Mouse (Mus musculus) T-helper 1 cell (primary cell): Measurements from ENCODE around the gene Dhx58.
"Not testable (repeated sequence)": the region's sequence is repeated elsewhere in the genome, so short reads cannot be mapped to it uniquely, and the experiment has no call there.

Experiments used
- in situ Hi-C: fragments of 300-600 bp; cut with MboI, MseI; formaldehyde crosslinking; loops from one replicate; pipeline ENCODE4 v1.15.1; 2025; ENCODE audit warnings: high pct_unique_total_duplicates

Dhx58 gene

GRCm38 (mm10) chr11:100702081-100702851, 1.8 kb downstream of the Dhx58 start:
- in situ Hi-C loops, result no loop called here

- in situ Hi-C loops, result no loop called here
Observed at GRCm38 (mm10) chr11:100701301-100701700, 2.8 kb downstream of the Dhx58 start.

DNA sequence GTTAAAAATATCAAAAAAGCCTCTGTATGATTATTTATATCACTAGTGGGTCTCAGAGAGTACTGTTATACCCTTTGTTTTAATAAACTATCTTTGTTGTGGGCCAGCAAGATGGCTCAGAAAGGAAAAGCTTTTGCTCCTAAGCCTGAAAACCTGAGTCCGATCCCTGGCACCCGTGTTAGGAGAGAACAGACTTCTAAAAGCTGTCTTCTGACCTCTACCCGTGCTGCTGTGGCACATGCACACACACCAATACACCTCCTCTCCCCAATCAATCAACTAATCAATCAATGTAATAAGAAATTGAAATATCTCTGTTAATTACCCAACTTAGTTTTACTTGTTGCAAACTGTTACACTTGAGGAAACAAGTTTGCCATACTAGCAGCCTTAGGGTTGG, 3.4 kb downstream of the Dhx58 start:
- in situ Hi-C loops, result no loop called here

DNA sequence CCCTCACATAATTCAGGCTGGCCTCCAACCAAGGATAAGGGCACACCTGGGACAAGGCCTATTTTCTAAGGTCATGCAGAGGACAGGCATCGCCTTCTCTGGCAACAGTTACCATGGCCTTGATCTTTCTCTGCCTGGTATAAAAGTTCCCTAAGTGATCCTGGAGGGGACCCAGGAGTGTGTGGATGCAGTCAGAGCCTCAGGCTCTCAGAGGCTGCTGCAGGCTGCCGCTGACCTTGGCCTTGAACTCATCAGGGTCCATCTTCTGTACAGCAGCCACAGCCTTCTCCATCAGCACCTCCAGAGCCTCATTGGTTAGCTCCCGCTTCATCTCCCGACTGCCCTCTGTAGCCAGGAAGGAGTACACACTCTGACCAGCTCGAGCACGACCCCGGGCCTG, 6.2 kb downstream of the Dhx58 start:
- in situ Hi-C loops, result loop anchor here (5.0 kb wide), 1 partner anchor 131 kb away; no protein-coding TSS in a partner anchor

DNA sequence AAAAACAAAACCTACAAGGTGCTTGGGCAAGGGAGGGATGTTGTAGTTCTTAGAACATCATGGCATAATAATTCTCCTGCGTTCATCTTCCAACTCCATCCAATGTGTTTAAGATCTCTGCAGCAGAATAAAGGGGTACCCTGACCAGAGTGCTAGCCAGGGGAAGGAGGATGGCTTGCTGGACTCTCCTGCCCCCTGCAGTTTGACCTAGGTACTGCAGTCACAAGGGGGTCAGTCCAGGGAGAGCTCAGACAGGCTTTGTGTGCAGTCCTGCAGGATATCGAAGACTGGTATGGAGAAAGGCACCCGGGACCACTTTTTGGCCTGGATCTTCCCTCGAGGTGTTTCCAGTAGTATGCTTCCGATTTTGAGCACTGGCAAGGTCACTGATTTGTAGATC, 9.1 kb downstream of the Dhx58 start:
- in situ Hi-C loops, result loop anchor here (5.0 kb wide), 1 partner anchor 128 kb away; no protein-coding TSS in a partner anchor

DNA sequence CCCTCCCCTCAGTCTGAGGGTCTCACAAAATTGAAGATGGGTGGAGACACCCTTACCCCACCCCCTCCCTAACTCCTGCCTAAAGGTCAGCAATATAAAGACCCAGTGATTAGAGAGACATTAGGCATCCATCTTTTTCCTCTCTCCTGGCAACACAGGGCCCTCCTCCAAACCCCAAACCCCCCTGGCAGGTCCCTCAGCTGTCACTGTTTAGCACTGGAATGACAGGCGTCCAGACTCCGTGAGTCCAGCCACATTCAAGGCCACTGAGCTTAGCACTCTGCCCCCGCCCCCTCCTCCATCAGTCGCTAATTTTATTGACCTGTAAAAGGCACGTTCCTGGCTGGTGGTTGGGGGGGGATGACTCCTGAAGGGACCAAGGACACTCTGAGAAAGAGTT, 10.9 kb downstream of the Dhx58 start:
- in situ Hi-C loops, result no loop called here

DNA sequence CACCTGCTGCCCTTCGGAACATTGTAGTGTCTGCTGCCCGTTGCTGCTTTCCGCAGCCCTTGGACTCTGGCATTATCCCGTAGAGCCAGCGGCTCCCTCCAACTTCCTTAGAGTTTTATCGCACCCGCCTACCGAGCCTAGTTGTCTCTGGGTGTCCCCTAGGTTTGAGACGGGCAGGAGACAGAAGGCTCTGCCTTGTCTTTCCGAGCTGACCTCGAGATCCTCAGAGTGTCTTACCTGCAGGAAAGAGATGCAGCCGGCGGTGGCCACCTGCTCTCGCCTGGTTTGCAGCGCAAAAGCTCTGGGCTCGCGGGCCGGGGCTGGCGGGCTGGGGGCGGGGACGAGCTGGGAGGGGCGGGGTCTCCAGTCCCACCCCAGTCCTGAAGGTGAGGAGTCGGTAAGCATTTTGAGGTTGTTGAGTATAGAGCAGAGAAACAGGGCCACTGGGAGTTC, 11.9 kb downstream of the Dhx58 start, which contains the start of gene Zfp385c:
Gene Zfp385c, minus strand, starts transcription at position 292 of the 453 bp plus-strand sequence.
- in situ Hi-C loops, result no loop called here

- in situ Hi-C loops, result no loop called here
Observed at GRCm38 (mm10) chr11:100690389-100690788, 13.7 kb downstream of the Dhx58 start.

DNA sequence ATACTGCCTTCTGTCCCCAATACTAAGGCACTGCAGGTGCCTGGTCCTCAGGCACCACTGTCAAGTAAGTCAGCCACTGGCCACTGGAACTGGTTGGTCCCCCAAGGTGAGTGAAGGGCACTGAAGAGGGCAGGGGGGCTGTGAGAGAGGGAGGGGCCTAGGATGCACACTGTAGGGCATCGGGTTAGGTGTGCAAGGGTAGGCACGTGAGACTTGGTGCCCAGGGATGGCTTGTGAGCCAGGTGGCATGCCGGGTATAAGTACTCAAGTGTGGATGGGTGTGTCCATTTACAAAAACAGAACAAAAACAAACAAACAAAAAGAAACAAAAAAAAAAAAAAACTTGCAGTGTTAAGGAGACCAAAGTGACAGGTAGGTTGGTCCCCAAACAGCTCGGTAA, 15.6 kb downstream of the Dhx58 start:
- in situ Hi-C loops, result no loop called here

GRCm38 (mm10) chr11:100687265-100687664, 16.8 kb downstream of the Dhx58 start:
- in situ Hi-C loops, result no loop called here

GRCm38 (mm10) chr11:100685371-100685770, 18.7 kb downstream of the Dhx58 start:
- in situ Hi-C loops, result no loop called here

DNA sequence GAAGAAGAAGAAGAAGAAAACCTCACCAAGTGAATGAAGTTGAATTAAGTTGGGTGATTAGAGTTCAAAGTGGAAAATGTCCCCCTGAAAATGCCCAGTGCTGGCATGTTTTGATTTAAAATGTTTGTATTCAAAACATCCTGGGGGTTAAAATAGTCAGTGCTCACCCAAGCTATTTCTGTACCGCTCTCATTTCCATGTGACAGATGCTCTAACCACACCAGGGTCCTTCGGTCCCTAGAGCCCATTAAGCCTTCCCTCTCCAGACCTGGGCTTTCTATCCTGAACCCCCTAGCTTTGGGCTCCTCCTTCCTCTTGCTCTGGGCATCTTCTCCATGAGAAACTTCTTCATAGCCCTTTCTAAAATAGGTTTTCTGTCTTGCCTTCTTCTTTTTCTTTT, 20.0 kb downstream of the Dhx58 start:
- in situ Hi-C loops, result no loop called here

- in situ Hi-C loops, result no loop called here
Observed at GRCm38 (mm10) chr11:100682526-100682925, 21.5 kb downstream of the Dhx58 start.

GRCm38 (mm10) chr11:100681826-100682225, 22.2 kb downstream of the Dhx58 start:
- in situ Hi-C loops, result no loop called here

GRCm38 (mm10) chr11:100677810-100678209, 26.3 kb downstream of the Dhx58 start:
- in situ Hi-C loops, result no loop called here

DNA sequence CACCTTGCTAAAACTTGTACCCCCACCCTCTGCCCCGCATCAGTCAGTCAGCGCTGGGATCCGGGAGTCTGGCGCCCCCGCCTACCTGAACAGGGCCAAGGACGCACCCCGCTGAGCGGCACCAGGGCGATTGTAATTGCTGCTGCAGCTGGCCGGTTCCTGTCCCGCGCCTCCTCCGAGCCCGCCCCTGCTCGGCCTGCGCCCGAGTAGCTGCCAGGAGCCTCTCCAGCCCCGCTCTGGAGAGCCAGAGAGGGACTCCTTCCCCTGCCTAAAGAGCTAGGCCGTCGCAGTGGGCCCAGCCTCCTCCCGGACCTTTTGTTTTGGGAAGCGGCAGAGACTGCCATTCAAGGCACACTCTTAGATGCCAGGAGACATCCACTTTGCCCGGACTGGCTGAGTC, 30.9 kb downstream of the Dhx58 start:
- in situ Hi-C loops, result no loop called here

GRCm38 (mm10) chr11:100671956-100672355, 32.1 kb downstream of the Dhx58 start:
- in situ Hi-C loops, result no loop called here

DNA sequence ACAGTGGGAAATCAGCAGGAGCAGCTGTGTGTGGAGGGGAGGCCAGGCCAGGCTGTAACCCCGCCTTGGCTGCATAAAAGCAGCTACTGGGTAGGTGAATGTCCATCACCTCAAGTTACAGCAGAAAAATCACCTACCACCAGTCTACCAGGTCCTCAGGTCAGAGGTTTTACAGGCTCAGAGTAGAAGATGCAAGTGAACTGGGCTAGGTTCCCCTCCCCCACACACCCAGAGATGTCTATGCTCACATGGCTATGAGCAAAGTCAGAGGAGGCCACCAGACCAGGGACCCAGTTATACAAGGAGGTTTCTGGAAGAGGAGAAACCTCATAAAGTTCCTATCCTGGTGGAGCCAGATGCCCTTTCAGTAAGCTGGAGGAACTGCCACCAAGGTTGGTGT, 33.0 kb downstream of the Dhx58 start:
- in situ Hi-C loops, result no loop called here

DNA sequence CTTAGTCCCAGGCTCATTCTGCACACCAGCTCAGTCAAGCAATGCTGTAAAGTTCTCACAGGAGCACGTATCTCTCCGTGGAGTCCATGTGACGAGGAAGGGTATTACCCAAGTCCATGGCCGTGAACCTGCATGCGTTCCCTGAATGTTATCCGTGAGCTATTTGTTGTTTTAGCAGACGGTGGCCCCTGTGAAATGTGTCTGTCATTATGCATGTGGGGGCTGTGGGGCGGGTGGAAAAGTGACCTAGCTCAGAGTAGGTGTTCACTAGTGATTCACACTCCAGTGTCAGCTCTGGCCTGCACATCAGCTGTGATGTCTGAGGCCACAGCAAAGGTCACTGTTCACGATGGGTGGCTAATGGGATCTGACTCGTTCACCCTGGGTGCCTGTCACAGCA, 44.3 kb downstream of the Dhx58 start:
- in situ Hi-C loops, result no loop called here

GRCm38 (mm10) chr11:100656458-100656857, 47.6 kb downstream of the Dhx58 start:
- in situ Hi-C loops, result no loop called here

DNA sequence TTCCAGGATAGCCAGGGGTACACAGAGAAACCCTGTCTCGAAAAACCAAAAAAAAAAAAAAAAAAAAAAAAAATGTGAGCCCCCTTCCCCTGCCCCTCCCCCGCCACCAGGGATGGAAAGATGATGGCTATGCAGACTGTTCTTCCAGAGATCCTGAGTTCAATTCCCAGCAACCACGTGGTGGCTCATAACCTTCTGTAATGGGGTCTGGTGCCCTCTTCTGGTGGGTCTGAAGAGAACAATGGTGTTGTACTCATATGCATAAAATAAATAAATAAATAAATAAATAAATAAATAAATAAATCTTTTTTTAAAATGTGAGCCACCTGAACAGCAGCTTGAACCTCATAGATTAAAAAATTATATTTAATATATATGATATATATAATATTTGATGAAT, 48.5 kb downstream of the Dhx58 start:
- in situ Hi-C loops, result not testable (repeated sequence)

DNA sequence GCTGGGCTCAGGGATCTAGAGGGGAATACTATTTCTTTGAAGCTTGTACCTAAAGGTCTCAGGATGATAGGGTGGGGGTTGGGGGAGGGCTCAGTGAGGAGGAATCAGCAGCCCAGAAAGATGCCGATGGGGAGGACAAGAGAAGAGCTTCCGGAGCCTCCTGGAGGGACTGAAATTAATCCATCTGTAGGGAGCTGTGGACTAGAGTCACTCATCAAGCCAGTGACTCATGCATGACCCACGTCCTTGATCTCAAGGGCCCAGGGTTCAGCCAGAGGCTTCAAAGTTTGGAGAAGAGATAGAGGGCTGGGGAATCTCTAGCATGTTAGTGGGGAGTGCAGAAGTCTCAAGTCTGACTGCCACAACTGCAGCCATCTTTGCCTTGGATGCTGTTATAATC, 52.3 kb downstream of the Dhx58 start:
- in situ Hi-C loops, result no loop called here

DNA sequence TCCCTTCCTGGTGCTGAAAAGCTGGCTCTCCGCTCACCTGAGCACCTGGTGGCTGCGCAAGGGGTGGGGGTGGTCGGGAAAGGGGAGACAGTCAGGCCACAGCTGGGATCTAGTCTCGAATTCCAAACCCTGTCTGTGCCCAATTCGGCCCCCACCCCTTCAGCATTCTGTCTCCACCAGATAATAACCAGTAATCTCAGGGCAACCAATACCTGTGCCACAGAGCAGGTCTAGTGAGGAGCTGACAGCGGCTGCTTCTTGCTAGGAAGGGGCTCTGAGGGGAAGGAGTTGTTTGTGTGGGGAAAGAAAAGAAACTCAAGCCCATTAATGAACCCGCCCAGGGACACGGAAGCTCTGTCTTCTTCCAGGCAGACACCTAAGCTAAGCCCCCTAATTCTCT, 52.9 kb downstream of the Dhx58 start:
- in situ Hi-C loops, result no loop called here

- in situ Hi-C loops, result no loop called here
Observed at GRCm38 (mm10) chr11:100648405-100648804, 55.7 kb downstream of the Dhx58 start.
